Mouse (Mus musculus) ES-E14 (cell line): Measurements from ENCODE around the gene St3gal3.

Source experiments
- CHD2 ChIP-seq: IDR thresholded peaks from 2 replicates; pipeline ENCODE4 v1.6.1; 2014; ENCODE audit warnings: mild to moderate bottlenecking, low read depth, low read length, inconsistent platforms
- ZNF384 ChIP-seq: IDR thresholded peaks from 2 replicates; pipeline ENCODE4 v1.6.1; 2012; ENCODE audit warnings: low read depth, low read length, inconsistent platforms

GRCm38 (mm10) chr4:118071891-118072290, 62.8 kb downstream of the St3gal3 start:
- TF ChIP-seq CHD2 (no peak), ZNF384 (no peak)
